Mouse (Mus musculus): ENCODE measurements at regions not wholly inside any gene's neighbourhood (a gene's known extent, or its start where the extent isn't known, plus 50 kb on each side); places are given as distances from the start of the nearest gene placed in this dataset.
A peak's percentile ranks its signal among the peaks of the same experiment; 100 is the strongest.

- no peak for TF ChIP-seq EP300 (IDR thresholded peaks at IDR 0.05; ENCODE audit: insufficient read depth, low read depth, low read length)
- TF ChIP-seq CTCF (IDR thresholded peaks at IDR 0.05): peak; percentile 15; the same call in 1 of the 2 replicates
Measured at GRCm38 (mm10) chr13:112025586-112025950, 216.8 kb upstream of the Map3k1 start.

Measured in heart, adult 2 months (tissue).